Mouse (Mus musculus) ovary, postnatal 14 days (tissue): ENCODE results near the gene Ehd1.
A peak's percentile ranks its signal among the peaks of the same experiment; 100 is the strongest.

Experiments used
- DNase-seq: peaks from one replicate; pipeline ENCODE4 v3.0.0; 2022; ENCODE audit warnings: low spot score

Gene Ehd1

GRCm38 (mm10) chr19:6276426-6277421, at the start of gene Ehd1:
Gene Ehd1, plus strand, starts transcription at chr19:6276725.
- peak; percentile 98 for DNase-seq

DNA sequence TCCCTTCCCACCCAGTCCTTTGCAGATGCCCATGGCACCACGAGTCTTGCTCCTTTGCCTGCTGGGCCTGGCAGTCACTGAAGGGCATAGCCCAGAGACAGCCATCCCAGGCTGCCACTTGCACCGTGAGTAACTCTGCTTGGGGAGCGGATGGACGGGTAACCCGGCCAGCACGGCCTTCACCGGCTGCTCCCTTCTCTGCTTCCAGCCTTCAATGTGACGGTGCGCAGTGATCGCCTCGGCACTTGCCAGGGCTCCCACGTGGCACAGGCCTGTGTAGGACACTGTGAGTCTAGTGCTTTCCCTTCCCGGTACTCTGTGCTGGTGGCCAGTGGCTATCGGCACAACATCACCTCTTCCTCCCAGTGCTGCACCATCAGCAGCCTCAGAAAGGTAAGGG, 49.8 kb upstream of the Ehd1 start:
- DNase-seq, result no peak

- no peak for DNase-seq
Measured at GRCm38 (mm10) chr19:6227864-6228263, 48.7 kb upstream of the Ehd1 start.

DNA sequence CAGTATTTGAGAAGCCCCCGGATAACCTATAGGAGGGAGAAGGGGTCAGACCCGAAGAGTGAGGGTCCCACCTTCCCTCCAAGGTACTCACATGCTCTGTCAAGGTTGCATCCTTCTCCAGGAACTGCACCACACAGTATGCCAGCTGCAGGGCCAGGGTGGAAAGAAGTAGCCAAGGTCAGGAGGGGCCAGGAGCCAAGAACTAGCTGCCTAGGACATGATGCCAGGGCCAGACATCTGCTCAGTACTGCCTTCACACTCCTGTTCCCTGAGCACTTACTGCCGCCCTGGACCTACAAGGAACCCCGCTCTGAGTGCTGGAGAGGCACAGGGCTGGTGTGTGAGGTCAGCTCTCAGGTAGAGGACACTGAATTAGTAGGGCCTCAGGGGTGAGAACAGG, 46.1 kb upstream of the Ehd1 start:
- DNase-seq, result no peak

DNA sequence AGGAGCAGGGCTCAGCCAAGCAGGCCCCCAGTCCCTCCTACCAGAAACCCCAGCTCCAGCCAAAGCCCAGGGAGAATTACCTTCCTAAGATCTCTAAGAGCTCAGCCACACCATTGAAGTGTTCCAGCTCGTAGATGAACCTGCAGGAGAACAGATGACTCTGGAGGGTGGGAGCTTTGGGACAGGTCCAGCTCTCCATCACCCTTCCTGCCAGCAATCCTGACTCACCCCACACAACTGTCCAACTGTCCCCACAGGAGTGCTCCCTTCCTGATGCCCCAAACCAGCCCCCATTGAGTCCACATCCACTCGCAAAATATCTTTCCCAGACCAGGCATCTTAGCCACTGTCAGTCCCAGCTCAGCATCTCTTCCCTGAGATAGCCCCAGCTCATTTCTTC, 45.5 kb upstream of the Ehd1 start:
- DNase-seq, result no peak

GRCm38 (mm10) chr19:6233647-6234046, 42.9 kb upstream of the Ehd1 start:
- DNase-seq, result no peak

DNA sequence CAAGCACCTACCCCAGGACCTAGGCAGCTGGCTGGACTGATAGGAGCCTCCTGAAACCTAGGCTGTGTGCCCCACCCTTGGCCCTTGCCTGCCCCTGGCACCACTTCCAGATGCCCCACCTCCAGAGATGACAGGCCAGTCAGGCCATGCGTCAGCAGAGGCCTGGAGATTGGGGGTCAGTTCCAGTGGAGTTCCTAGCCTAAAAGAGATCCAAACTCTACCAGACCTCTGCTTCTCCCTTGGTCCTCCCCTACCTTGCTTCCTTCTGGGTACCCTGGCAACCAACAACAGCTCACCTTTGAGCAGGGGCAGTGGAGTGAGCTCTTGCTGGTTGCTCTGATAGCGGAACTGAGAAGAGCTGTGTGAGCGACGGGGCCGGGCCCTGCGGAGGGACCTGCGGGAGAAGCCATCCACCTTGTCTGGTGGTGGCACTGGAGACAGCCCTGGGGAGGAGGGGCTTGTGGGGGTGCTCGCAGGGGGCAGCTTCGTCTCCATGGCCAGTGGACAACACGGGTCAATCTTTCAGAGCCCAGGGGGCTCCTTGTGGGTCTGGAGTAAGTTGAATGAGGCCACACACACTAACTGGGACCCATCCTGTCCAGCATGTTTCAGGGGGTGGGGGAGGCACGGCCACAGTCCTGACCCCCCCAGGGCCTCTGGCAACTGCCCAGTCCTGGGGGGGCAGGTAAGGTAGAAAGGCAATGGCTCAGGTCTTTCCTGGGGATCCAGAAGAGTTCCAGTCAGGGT, 42.0 kb upstream of the Ehd1 start:
- DNase-seq, result no peak

GRCm38 (mm10) chr19:6235084-6236052, 41.2 kb upstream of the Ehd1 start, which contains the start of gene Ppp2r5b:
Gene Ppp2r5b, minus strand, starts transcription at chr19:6235872.
- peak; percentile 91 for DNase-seq

DNA sequence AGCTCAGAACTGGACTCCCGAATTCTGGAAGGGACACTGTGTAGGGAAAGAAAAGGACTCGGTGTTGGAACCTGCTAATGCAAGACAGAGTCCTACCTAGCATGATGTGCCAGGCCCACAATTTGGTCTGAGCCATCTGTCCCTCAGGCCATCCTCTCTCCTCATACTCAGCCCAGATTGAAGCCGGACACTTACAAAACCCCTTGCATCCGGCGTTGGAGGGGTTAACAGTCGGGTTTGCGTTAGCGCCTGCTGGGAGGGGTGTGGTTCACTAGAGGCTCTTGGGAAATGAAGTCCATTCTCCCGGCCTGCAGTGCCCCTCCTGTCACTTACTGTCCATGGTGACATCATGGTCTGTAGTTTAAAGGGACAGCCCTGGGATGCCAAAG, 40.5 kb upstream of the Ehd1 start:
- peak; percentile 75 for DNase-seq

GRCm38 (mm10) chr19:6236842-6237241, 39.7 kb upstream of the Ehd1 start:
- no peak for DNase-seq

DNA sequence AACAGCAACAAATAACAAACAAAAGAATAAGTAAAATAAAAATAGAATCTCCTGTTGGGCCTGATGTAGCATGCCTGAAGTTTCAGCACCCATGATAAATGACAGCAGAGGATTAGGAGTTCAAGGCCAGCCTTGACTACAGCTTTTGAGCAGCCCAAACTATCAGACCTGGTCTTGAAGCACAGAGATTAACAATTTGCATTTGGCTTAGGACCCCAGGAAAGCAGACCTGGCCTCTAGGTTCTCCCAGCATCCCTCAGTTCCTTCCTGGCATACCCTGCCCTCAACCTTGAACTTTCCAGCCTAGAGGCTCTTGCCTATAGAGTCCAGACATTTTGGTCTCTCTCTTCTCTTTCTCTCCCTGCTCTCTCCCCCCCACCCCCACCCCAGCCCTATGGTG, 37.8 kb upstream of the Ehd1 start:
- no peak for DNase-seq

DNA sequence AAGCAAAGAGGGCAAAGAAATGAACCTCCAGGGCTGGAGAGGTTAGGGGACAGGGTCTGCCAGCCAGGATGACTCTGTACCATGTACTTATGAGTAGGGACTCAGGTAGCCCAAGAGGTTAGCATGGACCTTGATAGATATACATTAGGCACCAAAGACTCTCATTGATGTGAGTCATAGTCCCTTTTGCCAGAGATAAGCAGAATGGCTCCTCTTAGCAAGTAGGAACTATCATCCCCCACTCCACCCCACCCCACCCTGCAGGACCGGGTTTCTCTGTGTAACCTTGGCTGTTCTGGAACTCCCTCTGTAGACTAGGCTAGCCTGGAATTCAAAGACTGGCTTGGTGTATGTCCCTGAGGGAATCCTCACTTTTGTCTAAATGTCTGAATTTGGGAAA, 36.4 kb upstream of the Ehd1 start:
- no peak for DNase-seq

DNA sequence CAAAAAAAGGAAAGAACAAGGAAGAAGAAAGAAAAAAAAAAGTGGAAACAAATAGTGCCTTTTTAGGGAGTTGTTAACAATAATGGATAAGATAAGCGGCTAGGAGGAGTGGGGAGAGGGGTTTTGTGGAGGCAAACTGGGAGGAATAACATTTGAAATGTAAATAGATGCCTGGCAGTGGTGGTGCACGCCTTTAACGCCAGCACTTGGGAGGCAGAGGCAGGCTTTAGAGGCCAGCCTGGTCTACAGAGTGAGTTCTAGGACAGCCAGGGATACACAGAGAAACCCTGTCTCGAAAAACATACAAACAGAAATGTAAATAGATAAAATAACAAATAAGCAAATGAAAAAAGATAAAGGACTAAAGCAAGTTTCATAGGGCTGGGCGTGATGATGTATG, 35.8 kb upstream of the Ehd1 start:
- no peak for DNase-seq

- peak; percentile 96 for DNase-seq
Measured at GRCm38 (mm10) chr19:6241274-6242107, 35.0 kb upstream of the Ehd1 start, which contains the start of gene Atg2a. Gene Atg2a, plus strand, starts transcription at chr19:6241668.

DNA sequence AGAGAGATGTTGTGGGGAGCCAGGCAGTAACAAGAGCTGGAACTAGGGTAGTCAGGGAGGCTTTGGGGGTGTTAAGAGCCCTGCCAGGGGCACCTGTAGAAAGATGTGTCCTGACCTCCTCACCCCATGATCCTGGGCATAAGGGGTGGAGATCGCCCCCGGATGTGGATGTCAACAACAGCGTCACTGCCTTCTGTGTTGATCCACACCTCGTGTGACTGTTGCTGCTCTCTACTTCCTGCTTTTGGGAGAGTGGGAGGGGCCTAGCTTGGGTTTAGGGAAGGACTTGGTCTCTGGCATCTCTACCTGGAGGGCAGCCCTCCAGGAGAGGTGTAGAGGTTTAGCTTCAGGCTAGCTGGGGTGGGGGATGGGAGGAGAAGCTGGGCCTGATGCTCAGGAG, 34.2 kb upstream of the Ehd1 start:
- no peak for DNase-seq

- no peak for DNase-seq
Measured at GRCm38 (mm10) chr19:6243226-6243625, 33.3 kb upstream of the Ehd1 start.

DNA sequence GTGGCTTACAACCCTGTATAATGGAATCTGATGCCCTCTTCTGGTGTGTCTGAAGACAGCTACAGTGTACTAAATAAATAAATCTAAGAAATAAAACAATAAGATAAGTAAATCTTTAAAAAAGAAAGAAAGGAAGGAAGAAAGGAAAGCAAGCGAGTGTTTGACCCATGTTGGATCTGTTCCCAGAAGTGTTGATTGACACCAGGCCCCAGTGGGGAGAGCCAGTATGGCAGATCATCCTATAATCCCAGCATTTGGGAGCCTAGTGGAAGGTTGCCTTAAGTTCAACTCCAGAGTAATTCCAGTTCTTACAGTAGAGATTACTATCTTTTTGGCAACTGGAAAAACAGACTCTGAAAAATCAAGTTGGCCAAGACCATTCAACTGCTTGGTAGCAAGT, 30.7 kb upstream of the Ehd1 start:
- DNase-seq, result no peak

GRCm38 (mm10) chr19:6247526-6248300, 28.8 kb upstream of the Ehd1 start:
- DNase-seq, result no peak

GRCm38 (mm10) chr19:6253021-6253420, 23.5 kb upstream of the Ehd1 start:
- DNase-seq, result no peak

DNA sequence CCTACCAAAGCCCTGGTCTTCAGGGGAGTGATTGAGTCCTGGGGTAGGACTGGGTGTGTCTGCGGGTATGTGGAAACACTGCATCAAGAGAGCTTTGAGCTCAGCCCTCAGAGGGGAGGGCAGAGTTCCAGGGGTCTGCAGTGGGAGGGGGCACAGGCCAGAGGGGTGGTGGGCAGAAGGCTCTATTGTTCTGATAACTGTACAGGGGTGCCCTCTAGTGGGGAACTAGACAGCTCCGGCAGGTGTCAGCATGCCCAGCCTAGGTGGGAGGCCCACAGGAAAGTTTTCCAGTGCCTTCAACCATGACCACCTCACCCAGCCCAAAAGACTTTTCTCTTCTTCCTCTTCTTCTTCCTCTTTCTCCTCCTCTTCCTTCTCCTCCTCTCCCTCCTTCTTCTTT, 16.1 kb upstream of the Ehd1 start:
- DNase-seq, result no peak
